Mouse (Mus musculus): ENCODE measurements around the gene Syngap1. TPM values are rescaled to one million over a fixed set of nuclear protein-coding genes. Genes with fewer than 3 reads are reported as not detected.

The Syngap1 gene
- polyA plus RNA-seq, 1 experiment: 24.1 TPM

GRCm38 (mm10) chr17:26997661-26998060, 56.6 kb downstream of the Syngap1 start:
- H3K27ac ChIP-seq (ENCODE audit: control insufficient read depth, insufficient read depth, low read depth, low read length, poor library complexity): no peak overlapping the region
- TF ChIP-seq CTCF (IDR thresholded peaks at IDR 0.05; ENCODE audit: control insufficient read depth, insufficient read depth, low read length) (no peak), POLR2A (IDR thresholded peaks at IDR 0.05; ENCODE audit: borderline replicate concordance, control insufficient read depth, low read depth, low read length) (no peak)
- WGBS: 77% methylated on average over 4 of the region's 4 CpGs
- no peaks in the 10 kb centered on the region; the same call in 1 of the 2 replicates for H3K4me1 ChIP-seq (ENCODE audit: control insufficient read depth, insufficient read depth, low read length)
- no peak overlapping the region for H3K4me3 ChIP-seq (replicated peaks; ENCODE audit: control insufficient read depth, low read depth, low read length)

DNA sequence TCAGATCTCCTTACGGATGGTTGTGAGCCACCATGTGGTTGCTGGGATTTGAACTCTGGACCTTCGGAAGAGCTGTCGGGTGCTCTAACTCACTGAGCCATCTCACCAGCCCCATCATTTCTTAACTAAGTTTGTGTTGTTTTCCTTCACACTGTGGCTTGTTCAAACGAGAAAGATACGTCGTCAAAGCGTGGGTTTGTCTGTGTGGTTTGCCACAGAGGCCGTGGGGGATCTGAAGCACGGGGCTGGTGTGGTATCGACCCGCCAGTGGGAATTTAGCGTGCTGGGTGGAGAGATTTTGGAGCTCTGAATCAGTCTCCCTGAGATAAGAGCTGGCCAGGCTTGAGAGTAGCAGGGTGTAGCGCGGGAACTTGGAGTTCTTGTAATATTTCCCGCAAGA, 57.2 kb downstream of the Syngap1 start:
- Histone ChIP-seq H3K4me3 (replicated peaks; ENCODE audit: control insufficient read depth, low read depth, low read length) (no peak overlapping the region), H3K4me1 (ENCODE audit: control insufficient read depth, insufficient read depth, low read length) (no peaks in the 10 kb centered on the region; the same call in 1 of the 2 replicates), H3K27ac (ENCODE audit: control insufficient read depth, insufficient read depth, low read depth, low read length, poor library complexity) (no peak overlapping the region)
- TF ChIP-seq POLR2A (IDR thresholded peaks at IDR 0.05; ENCODE audit: borderline replicate concordance, control insufficient read depth, low read depth, low read length): no peak
- TF ChIP-seq CTCF (IDR thresholded peaks at IDR 0.05; ENCODE audit: control insufficient read depth, insufficient read depth, low read length): no peak
- WGBS: 53% methylated on average over 15 of the region's 15 CpGs

DNA sequence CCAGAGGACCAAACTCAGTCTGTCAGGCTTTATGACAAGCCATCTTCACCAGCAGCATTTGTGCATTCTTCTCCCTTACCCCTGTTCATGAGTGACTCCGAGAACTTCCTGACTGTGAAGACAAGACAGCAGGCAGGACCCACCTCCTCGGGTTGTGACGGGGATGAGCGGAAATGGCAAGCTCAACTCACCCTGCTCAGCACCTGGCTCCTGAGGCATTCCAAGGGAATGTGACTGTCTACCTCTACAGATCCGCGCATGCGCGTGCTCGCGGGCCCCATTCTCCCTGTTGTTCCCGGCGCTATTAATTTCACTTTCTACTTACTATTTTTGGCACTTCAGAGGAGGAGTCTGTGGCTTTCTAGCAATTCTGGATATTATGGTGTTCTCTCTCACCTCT, 58.9 kb downstream of the Syngap1 start:
- TF ChIP-seq POLR2A (IDR thresholded peaks at IDR 0.05; ENCODE audit: borderline replicate concordance, control insufficient read depth, low read depth, low read length): no peak
- no peak for TF ChIP-seq CTCF (IDR thresholded peaks at IDR 0.05; ENCODE audit: control insufficient read depth, insufficient read depth, low read length)
- 30% methylated on average over 12 of the region's 12 CpGs for WGBS
- no peaks in the 10 kb centered on the region for H3K4me1 ChIP-seq (ENCODE audit: control insufficient read depth, insufficient read depth, low read length)
- no peak overlapping the region for H3K27ac ChIP-seq (ENCODE audit: control insufficient read depth, insufficient read depth, low read depth, low read length, poor library complexity)
- peak overlapping the region; percentile 29 for H3K4me3 ChIP-seq (replicated peaks; ENCODE audit: control insufficient read depth, low read depth, low read length)

DNA sequence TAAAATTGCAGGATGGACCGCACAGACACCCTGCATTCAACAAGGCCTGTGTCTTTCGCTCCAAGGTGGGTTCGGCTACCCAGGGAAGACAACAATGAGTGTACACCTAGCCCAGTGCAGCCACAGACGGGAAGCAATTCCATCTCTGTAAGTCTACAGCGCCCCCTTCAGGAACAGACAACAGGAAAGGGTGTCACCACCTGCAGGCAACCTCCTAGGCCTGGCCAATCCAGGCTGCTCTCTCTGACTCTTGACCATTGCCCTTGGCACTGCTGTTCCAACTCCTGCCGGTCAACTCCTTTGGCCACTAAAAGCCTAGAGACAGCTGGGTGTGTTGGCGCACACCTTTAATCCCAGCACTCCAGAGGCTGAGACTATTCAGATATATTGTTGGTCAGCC, 60.1 kb downstream of the Syngap1 start:
- 71% methylated on average over 7 of the region's 7 CpGs for WGBS
- Histone ChIP-seq H3K27ac (ENCODE audit: control insufficient read depth, insufficient read depth, low read depth, low read length, poor library complexity) (no peak overlapping the region), H3K4me1 (ENCODE audit: control insufficient read depth, insufficient read depth, low read length) (no peaks in the 10 kb centered on the region), H3K4me3 (replicated peaks; ENCODE audit: control insufficient read depth, low read depth, low read length) (no peak overlapping the region)
- TF ChIP-seq CTCF (IDR thresholded peaks at IDR 0.05; ENCODE audit: control insufficient read depth, insufficient read depth, low read length): peak; percentile 55; the same call in 1 of the 2 replicates
- TF ChIP-seq POLR2A (IDR thresholded peaks at IDR 0.05; ENCODE audit: borderline replicate concordance, control insufficient read depth, low read depth, low read length): no peak

DNA sequence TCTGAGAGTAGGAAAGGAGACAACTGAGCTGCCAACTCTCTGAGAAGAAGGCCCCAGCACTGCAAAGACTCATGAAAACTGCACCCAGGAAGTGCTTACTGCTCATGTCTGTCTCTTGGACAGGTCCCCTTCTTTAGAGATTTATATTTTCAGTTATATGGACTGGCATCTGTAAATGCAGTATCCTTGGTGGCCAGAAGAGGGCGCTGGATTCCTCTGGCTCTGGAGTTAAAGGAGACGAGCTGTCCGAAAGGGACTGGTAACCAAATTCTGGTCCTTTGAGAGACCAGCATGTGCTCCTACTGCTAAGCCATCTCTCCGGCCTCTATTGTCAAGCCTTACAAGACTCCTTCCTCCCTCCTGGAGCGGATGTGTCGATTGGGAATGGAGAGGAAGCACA, 60.8 kb downstream of the Syngap1 start:
- whole genome bisulfite sequencing: 58% methylated on average over 6 of the region's 6 CpGs
- Histone ChIP-seq H3K27ac (ENCODE audit: control insufficient read depth, insufficient read depth, low read depth, low read length, poor library complexity) (no peak overlapping the region), H3K4me1 (ENCODE audit: control insufficient read depth, insufficient read depth, low read length) (no peaks in the 10 kb centered on the region), H3K4me3 (replicated peaks; ENCODE audit: control insufficient read depth, low read depth, low read length) (no peak overlapping the region)
- TF ChIP-seq POLR2A (IDR thresholded peaks at IDR 0.05; ENCODE audit: borderline replicate concordance, control insufficient read depth, low read depth, low read length) (no peak), CTCF (IDR thresholded peaks at IDR 0.05; ENCODE audit: control insufficient read depth, insufficient read depth, low read length) (peak; percentile 57)

GRCm38 (mm10) chr17:27004431-27004830, 63.4 kb downstream of the Syngap1 start:
- Histone ChIP-seq H3K4me3 (replicated peaks; ENCODE audit: control insufficient read depth, low read depth, low read length) (no peak overlapping the region), H3K27ac (ENCODE audit: control insufficient read depth, insufficient read depth, low read depth, low read length, poor library complexity) (no peak overlapping the region), H3K4me1 (ENCODE audit: control insufficient read depth, insufficient read depth, low read length) (no peaks in the 10 kb centered on the region)
- 64% methylated on average over 9 of the region's 9 CpGs for WGBS
- TF ChIP-seq POLR2A (IDR thresholded peaks at IDR 0.05; ENCODE audit: borderline replicate concordance, control insufficient read depth, low read depth, low read length): no peak
- TF ChIP-seq CTCF (IDR thresholded peaks at IDR 0.05; ENCODE audit: control insufficient read depth, insufficient read depth, low read length): peak; percentile 90

- H3K27ac ChIP-seq (ENCODE audit: control insufficient read depth, insufficient read depth, low read depth, low read length, poor library complexity): no peak overlapping the region
- 83% methylated on average over 19 of the region's 19 CpGs for WGBS
- TF ChIP-seq CTCF (IDR thresholded peaks at IDR 0.05; ENCODE audit: control insufficient read depth, insufficient read depth, low read length) (no peak), POLR2A (IDR thresholded peaks at IDR 0.05; ENCODE audit: borderline replicate concordance, control insufficient read depth, low read depth, low read length) (no peak)
- no peak overlapping the region for H3K4me3 ChIP-seq (replicated peaks; ENCODE audit: control insufficient read depth, low read depth, low read length)
- H3K4me1 ChIP-seq (ENCODE audit: control insufficient read depth, insufficient read depth, low read length): no peaks in the 10 kb centered on the region
Measured at GRCm38 (mm10) chr17:27004903-27005485, 63.9 kb downstream of the Syngap1 start.

GRCm38 (mm10) chr17:27005644-27006043, 64.6 kb downstream of the Syngap1 start:
- WGBS: 21% methylated on average over 11 of the region's 11 CpGs
- Histone ChIP-seq H3K4me3 (replicated peaks; ENCODE audit: control insufficient read depth, low read depth, low read length) (no peak overlapping the region), H3K27ac (ENCODE audit: control insufficient read depth, insufficient read depth, low read depth, low read length, poor library complexity) (no peak overlapping the region), H3K4me1 (ENCODE audit: control insufficient read depth, insufficient read depth, low read length) (no peaks in the 10 kb centered on the region)
- no peak for TF ChIP-seq POLR2A (IDR thresholded peaks at IDR 0.05; ENCODE audit: borderline replicate concordance, control insufficient read depth, low read depth, low read length)

- TF ChIP-seq POLR2A (IDR thresholded peaks at IDR 0.05; ENCODE audit: borderline replicate concordance, control insufficient read depth, low read depth, low read length) (no peak), CTCF (IDR thresholded peaks at IDR 0.05; ENCODE audit: control insufficient read depth, insufficient read depth, low read length) (no peak)
- Histone ChIP-seq H3K4me1 (ENCODE audit: control insufficient read depth, insufficient read depth, low read length) (peaks cover 5% of the 10 kb centered on the region), H3K4me3 (replicated peaks; ENCODE audit: control insufficient read depth, low read depth, low read length) (no peak overlapping the region), H3K27ac (ENCODE audit: control insufficient read depth, insufficient read depth, low read depth, low read length, poor library complexity) (no peak overlapping the region)
- whole genome bisulfite sequencing: 13% methylated on average over 2 of the region's 2 CpGs
Measured at GRCm38 (mm10) chr17:27008277-27008676, 67.2 kb downstream of the Syngap1 start.
